Mouse (Mus musculus) liver, embryonic 16.5 days (tissue): Measurements from ENCODE around the gene 2210016F16Rik. TPM values are rescaled to one million over a fixed set of nuclear protein-coding genes. Genes with fewer than 3 reads are reported as not detected.
A peak's percentile ranks its signal among the peaks of the same experiment; 100 is the strongest.

Source experiments
- ATAC-seq: fragments of 200-750 bp; cut with Nextera tagmentation; 2 replicates; pipeline ENCODE4 v1.8.0; 2017; ENCODE audit warnings: low read depth, mild to moderate bottlenecking, moderate number of reproducible peaks, moderate library complexity
- H3K27ac ChIP-seq: fragments of 300-500 bp; sonication (generic); 2 replicates; pipeline ENCODE4 v1.5.1; 2014; ENCODE audit warnings: mild to moderate bottlenecking, low read length
- H3K27me3 ChIP-seq: fragments of 300-500 bp; sonication (generic); 2 replicates; pipeline ENCODE4 v1.6.1; 2014; ENCODE audit warnings: low read depth, low read length, mixed read lengths; ENCODE audit not compliant: control insufficient read depth, insufficient read depth
- H3K36me3 ChIP-seq: fragments of 300-500 bp; sonication (generic); 2 replicates; pipeline ENCODE4 v1.6.1; 2014; ENCODE audit warnings: mild to moderate bottlenecking; ENCODE audit not compliant: control insufficient read depth, insufficient read depth
- H3K4me1 ChIP-seq: fragments of 300-500 bp; sonication (generic); 2 replicates; pipeline ENCODE4 v1.6.1; 2014; ENCODE audit warnings: low read depth, low read length, mixed read lengths; ENCODE audit not compliant: control insufficient read depth
- H3K4me2 ChIP-seq: fragments of 300-500 bp; sonication (generic); 2 replicates; pipeline ENCODE4 v1.6.1; 2014; ENCODE audit warnings: low read depth, low read length, mixed read lengths
- H3K4me3 ChIP-seq: fragments of 300-500 bp; sonication (generic); 2 replicates; pipeline ENCODE4 v1.5.1; 2014; ENCODE audit warnings: low read depth, mild to moderate bottlenecking, low read length
- H3K9ac ChIP-seq: fragments of 300-500 bp; sonication (generic); 2 replicates; pipeline ENCODE4 v1.6.1; 2014; ENCODE audit warnings: low read depth, low read length
- H3K9me3 ChIP-seq: fragments of 300-500 bp; sonication (generic); replicated peaks from 2 replicates; pipeline ENCODE4 v1.6.1; 2016; ENCODE audit warnings: low read length; ENCODE audit not compliant: control insufficient read depth
- WGBS: fragments of 180-500 bp; shearing (Covaris S2); extraction: QIAGEN DNeasy Blood & Tissue Kit; methylation state at CpG from one replicate; pipeline ENCODE4 v1.1.7; 2014; ENCODE audit not compliant: insufficient replicate concordance; 5-methylcytosine and 5-hydroxymethylcytosine counted together
- polyA plus RNA-seq: library from polyadenylated mRNA; unstranded; fragments of >200 nt; fragmentation: Nextera tagmentation; extraction: Ambion mirVana; gene quantifications from 2 replicates; pipeline ENCODE4 v1.2.1, GENCODE M21; 2015

2210016F16Rik gene
- polyA plus RNA-seq, 1 experiment from 2014 or later = 15.0 TPM

GRCm38 (mm10) chr13:58388379-58388778, 3.4 kb upstream of the 2210016F16Rik start:
- Histone ChIP-seq H3K4me3 (no peak overlapping the region), H3K4me1 (peaks cover 16% of the 10 kb centered on the region), H3K9ac (no peak overlapping the region), H3K27ac (no peak overlapping the region), H3K9me3 (no peaks in the 10 kb centered on the region), H3K27me3 (no peaks in the 10 kb centered on the region), H3K36me3 (peaks cover 21% of the 10 kb centered on the region), H3K4me2 (no peak overlapping the region)
- no peak for ATAC-seq
- WGBS = 36% methylated on average over 3 of the region's 3 CpGs

GRCm38 (mm10) chr13:58387948-58388347, 2.9 kb upstream of the 2210016F16Rik start:
- Histone ChIP-seq H3K4me1 (peaks cover 16% of the 10 kb centered on the region), H3K4me3 (no peak overlapping the region), H3K4me2 (no peak overlapping the region), H3K27ac (no peak overlapping the region), H3K9ac (no peak overlapping the region), H3K27me3 (no peaks in the 10 kb centered on the region), H3K9me3 (no peaks in the 10 kb centered on the region), H3K36me3 (peaks cover 19% of the 10 kb centered on the region)
- 22% methylated on average over 7 of the region's 7 CpGs for WGBS
- 0 out of 2 replicates have a peak, but pooled peaks have one; percentile 39 for ATAC-seq

GRCm38 (mm10) chr13:58385547-58385920, 509 bp upstream of the 2210016F16Rik start:
- peaks cover 28% of the 10 kb centered on the region for H3K36me3 ChIP-seq
- H3K27ac ChIP-seq = no peak overlapping the region; the same call in 1 of the 2 replicates
- H3K4me2 ChIP-seq = peak overlapping the region; percentile 90
- peak overlapping the region; percentile 87 for H3K9ac ChIP-seq
- H3K9me3 ChIP-seq = peaks cover 6% of the 10 kb centered on the region; the same call in 1 of the 2 replicates
- H3K4me1 ChIP-seq = peaks cover 16% of the 10 kb centered on the region
- no peak for ATAC-seq
- peak overlapping the region; percentile 87 for H3K4me3 ChIP-seq
- no peaks in the 10 kb centered on the region for H3K27me3 ChIP-seq
- WGBS = 57% methylated on average over 7 of the region's 7 CpGs

GRCm38 (mm10) chr13:58384371-58384770, 654 bp downstream of the 2210016F16Rik start:
- ATAC-seq = 0 out of 2 replicates have a peak, but pooled peaks have one; percentile 35
- H3K9ac ChIP-seq = peak overlapping the region; percentile 87

GRCm38 (mm10) chr13:58373153-58373470, 11.9 kb downstream of the 2210016F16Rik start:
- H3K36me3 ChIP-seq = no peaks in the 10 kb centered on the region
- no peak overlapping the region for H3K4me3 ChIP-seq
- no peak for ATAC-seq
- no peak overlapping the region for H3K27ac ChIP-seq
- H3K27me3 ChIP-seq = no peaks in the 10 kb centered on the region
- 55% methylated on average over 2 of the region's 2 CpGs for WGBS
- H3K4me2 ChIP-seq = no peak overlapping the region
- H3K9ac ChIP-seq = no peak overlapping the region
- H3K4me1 ChIP-seq = no peaks in the 10 kb centered on the region
- H3K9me3 ChIP-seq = no peaks in the 10 kb centered on the region

More at GRCm38 (mm10) chr13:58384371-58384770, 654 bp downstream of the 2210016F16Rik start:
- Histone ChIP-seq H3K27ac (no peak overlapping the region), H3K4me2 (peak overlapping the region; percentile 90), H3K27me3 (no peaks in the 10 kb centered on the region), H3K36me3 (peaks cover 22% of the 10 kb centered on the region), H3K4me1 (peaks cover 16% of the 10 kb centered on the region), H3K4me3 (peak overlapping the region; percentile 87), H3K9me3 (peaks cover 6% of the 10 kb centered on the region; the same call in 1 of the 2 replicates)
- 43% methylated on average over 11 of the region's 11 CpGs for WGBS

- H3K36me3 ChIP-seq = no peaks in the 10 kb centered on the region
- no peak for ATAC-seq
- H3K27me3 ChIP-seq = no peaks in the 10 kb centered on the region
- no peaks in the 10 kb centered on the region for H3K9me3 ChIP-seq
- no peak overlapping the region for H3K27ac ChIP-seq
- 64% methylated on average over 5 of the region's 5 CpGs for whole genome bisulfite sequencing
- no peak overlapping the region for H3K4me2 ChIP-seq
- no peak overlapping the region for H3K9ac ChIP-seq
- H3K4me3 ChIP-seq = no peak overlapping the region
- H3K4me1 ChIP-seq = no peaks in the 10 kb centered on the region
Observed at GRCm38 (mm10) chr13:58372278-58373152, 12.5 kb downstream of the 2210016F16Rik start.

- Histone ChIP-seq H3K4me2 (no peak overlapping the region), H3K4me3 (no peak overlapping the region), H3K27me3 (no peaks in the 10 kb centered on the region), H3K9ac (no peak overlapping the region), H3K9me3 (no peaks in the 10 kb centered on the region), H3K4me1 (no peaks in the 10 kb centered on the region), H3K36me3 (no peaks in the 10 kb centered on the region), H3K27ac (no peak overlapping the region)
- 46% methylated on average over 4 of the region's 4 CpGs for WGBS
- no peak for ATAC-seq
Observed at GRCm38 (mm10) chr13:58368835-58369234, 16.2 kb downstream of the 2210016F16Rik start.

- Histone ChIP-seq H3K36me3 (no peaks in the 10 kb centered on the region), H3K9me3 (no peaks in the 10 kb centered on the region), H3K9ac (no peak overlapping the region), H3K27ac (no peak overlapping the region), H3K27me3 (no peaks in the 10 kb centered on the region), H3K4me2 (no peak overlapping the region), H3K4me1 (no peaks in the 10 kb centered on the region), H3K4me3 (no peak overlapping the region)
- ATAC-seq = no peak
- 41% methylated on average over 1 of the region's 1 CpGs for WGBS
Observed at GRCm38 (mm10) chr13:58367641-58368040, 17.4 kb downstream of the 2210016F16Rik start.

GRCm38 (mm10) chr13:58366373-58366772, 18.7 kb downstream of the 2210016F16Rik start:
- H3K9me3 ChIP-seq = no peaks in the 10 kb centered on the region
- ATAC-seq = no peak
- no peak overlapping the region for H3K4me3 ChIP-seq
- no peak overlapping the region for H3K27ac ChIP-seq
- H3K4me2 ChIP-seq = no peak overlapping the region
- H3K36me3 ChIP-seq = no peaks in the 10 kb centered on the region
- 66% methylated on average over 3 of the region's 3 CpGs for WGBS
- H3K9ac ChIP-seq = no peak overlapping the region
- H3K27me3 ChIP-seq = no peaks in the 10 kb centered on the region
- H3K4me1 ChIP-seq = no peaks in the 10 kb centered on the region
